Mouse (Mus musculus): Measurements from ENCODE around the gene Lgals3bp.

DNA sequence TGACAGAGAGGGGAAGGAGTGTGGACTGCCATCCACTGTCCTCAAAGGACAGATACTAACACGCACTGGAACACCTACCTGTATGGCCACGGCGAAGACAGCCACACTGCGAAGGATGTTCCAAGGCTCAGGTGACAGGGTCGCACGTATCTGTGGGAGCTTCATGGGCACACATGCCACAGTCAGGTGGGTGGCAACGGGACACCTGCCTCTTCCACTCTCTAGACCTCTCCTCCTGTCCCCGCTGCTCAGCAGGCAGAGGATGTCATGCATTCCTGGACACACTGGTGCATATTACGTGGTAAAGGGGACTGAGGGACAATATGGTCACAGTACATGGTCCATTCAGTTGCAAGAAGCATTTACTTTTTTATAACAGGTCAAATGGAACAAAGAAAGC is 15.6 kb upstream of the Lgals3bp start:
- TF ChIP-seq CTCF (IDR thresholded peaks at IDR 0.05; ENCODE audit: low read depth) = no peak
- no peak for TF ChIP-seq EP300 (IDR thresholded peaks at IDR 0.05; ENCODE audit: low read depth)

All from liver, embryonic 14.5 days (tissue).